In the genomic region with DNA sequence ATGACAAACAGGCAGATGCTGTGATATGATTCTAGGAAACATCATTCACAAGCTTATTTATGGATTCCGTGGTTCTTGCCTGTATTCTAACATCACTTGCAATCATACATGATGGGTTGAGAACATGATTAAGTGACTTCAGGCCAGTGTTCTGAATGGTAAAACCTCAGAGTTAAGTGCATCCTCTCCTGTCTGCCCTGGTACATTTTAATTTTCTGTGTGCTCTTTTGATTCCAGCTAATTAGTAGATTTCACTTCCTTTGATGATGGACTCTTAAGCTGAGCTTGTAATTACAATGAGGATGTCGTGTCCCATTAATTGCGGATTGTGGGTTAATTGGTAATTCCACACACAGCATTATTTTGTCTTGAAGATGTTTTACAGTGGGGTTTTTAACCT, we compare ENCODE assay signal across 23 mouse cellular contexts.
"Had no signal": no experiment of that assay in that cellular context is flagged by ENCODE, and none has a peak within 500 bp of the region (broad histone marks: within the 10 kb centered on the region; RNA-seq: fewer than 3 reads in every experiment).

No protein-coding gene starts in this region.

- H3K4me1 ChIP-seq: limb, embryonic 10.5 days; limb, embryonic 13.5 days; liver, embryonic 12.5 days; liver, embryonic 15.5 days; lung, embryonic 15.5 days; megakaryocyte, embryonic 14.5 days; midbrain, embryonic 10.5 days; midbrain, embryonic 13.5 days; neural tube, embryonic 12.5 days; stomach, embryonic 15.5 days had no signal

- H3K9ac ChIP-seq: limb, embryonic 13.5 days; liver, embryonic 12.5 days; liver, embryonic 15.5 days; lung, embryonic 15.5 days; midbrain, embryonic 13.5 days; neural tube, embryonic 12.5 days; stomach, embryonic 15.5 days had no signal

- DNase-seq: kidney, adult 2 months; kidney, postnatal 25 days; layer of hippocampus, adult 9-11 months; liver; lung, adult 18-20 months; lung, postnatal 10 days; lung, postnatal 36 days; right cerebral cortex, adult 18-20 months; right cerebral cortex, postnatal 14 days; spleen, adult 18-20 months; thymus, postnatal 25 days had no signal

- H3K27me3 ChIP-seq: limb, embryonic 13.5 days; liver, embryonic 12.5 days; liver, embryonic 15.5 days; lung, embryonic 15.5 days; megakaryocyte, embryonic 14.5 days; midbrain, embryonic 13.5 days; neural tube, embryonic 12.5 days; stomach, embryonic 15.5 days had no signal

- H3K4me2 ChIP-seq: limb, embryonic 13.5 days; liver, embryonic 12.5 days; liver, embryonic 15.5 days; lung, embryonic 15.5 days; midbrain, embryonic 13.5 days; neural tube, embryonic 12.5 days; stomach, embryonic 15.5 days had no signal

- H3K36me3 ChIP-seq: limb, embryonic 10.5 days; limb, embryonic 13.5 days; liver, embryonic 12.5 days; liver, embryonic 15.5 days; lung, embryonic 15.5 days; midbrain, embryonic 10.5 days; midbrain, embryonic 13.5 days; neural tube, embryonic 12.5 days; stomach, embryonic 15.5 days had no signal

- H3K27ac ChIP-seq: kidney, postnatal 0 days; layer of hippocampus, adult 2 months; limb, embryonic 10.5 days; limb, embryonic 13.5 days; liver, embryonic 12.5 days; liver, embryonic 15.5 days; lung, embryonic 15.5 days; midbrain, embryonic 10.5 days; midbrain, embryonic 13.5 days; neural tube, embryonic 12.5 days; stomach, embryonic 15.5 days had no signal

- ATAC-seq: liver, embryonic 12.5 days; midbrain, embryonic 13.5 days had no signal

- H3K9me3 ChIP-seq: limb, embryonic 10.5 days; limb, embryonic 13.5 days; liver, embryonic 12.5 days; liver, embryonic 15.5 days; lung, embryonic 15.5 days; megakaryocyte, embryonic 14.5 days; midbrain, embryonic 10.5 days; midbrain, embryonic 13.5 days; neural tube, embryonic 12.5 days; stomach, embryonic 15.5 days had no signal

- H3K4me3 ChIP-seq: layer of hippocampus, adult 2 months; limb, embryonic 10.5 days; limb, embryonic 13.5 days; liver, embryonic 12.5 days; liver, embryonic 15.5 days; lung, embryonic 15.5 days; megakaryocyte, embryonic 14.5 days; midbrain, embryonic 10.5 days; midbrain, embryonic 13.5 days; neural tube, embryonic 12.5 days; stomach, embryonic 15.5 days had no signal
